Mouse (Mus musculus): ENCODE results near the gene Orm1.

DNA sequence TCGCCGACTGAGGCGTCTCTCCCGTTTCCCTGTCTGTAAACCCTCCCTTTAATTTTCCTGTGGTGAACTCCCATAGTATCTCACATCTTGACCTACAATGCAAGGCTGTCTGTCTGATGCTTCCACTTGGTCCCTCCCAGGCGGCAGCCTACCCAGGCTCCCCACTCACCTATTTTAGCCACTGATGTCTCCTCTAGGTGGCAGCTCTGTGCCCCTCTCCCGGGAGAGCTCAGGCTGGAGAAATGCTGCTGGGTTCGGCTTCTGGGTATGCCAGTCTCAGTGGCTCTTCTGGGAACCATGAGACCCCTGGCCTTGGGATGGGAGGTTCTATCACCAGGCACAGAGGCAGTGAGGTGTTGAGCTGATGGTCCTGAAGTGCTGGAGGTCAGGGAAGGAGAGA is 33.1 kb downstream of the Orm1 start:
- TF ChIP-seq CHD1 (IDR thresholded peaks at IDR 0.05; ENCODE audit: low read depth, low read length) (no peak), CTCF (conservative IDR thresholded peaks at IDR 0.05 in 1 of 2, IDR thresholded peaks at IDR 0.05 in 1 of 2; ENCODE audit: low read depth in 2 of 2, low read length in 2 of 2) (peak in 1 of 2 experiments; percentile 66; a peak in 2 of 4 replicates), JUND (conservative IDR thresholded peaks at IDR 0.05; ENCODE audit: low read depth, low read length) (no peak), POLR2A (IDR thresholded peaks at IDR 0.05; ENCODE audit: low read depth, low read length) (no peak), POLR2AphosphoS2 (IDR thresholded peaks at IDR 0.05; ENCODE audit: low read depth, low read length) (no peak)

Data from CH12.LX (cell line).